Mouse (Mus musculus) embryonic fibroblast, embryonic 13.5 days (primary cell): ENCODE measurements at regions not wholly inside any gene's neighbourhood (a gene's known extent, or its start where the extent isn't known, plus 50 kb on each side); places are given as distances from the start of the nearest gene placed in this dataset.

Experiments
- H3K27ac ChIP-seq: 2 replicates; pipeline ENCODE4 v1.5.1; 2012; ENCODE audit warnings: low read length, control low read depth, inconsistent platforms; ENCODE audit not compliant: insufficient read depth
- H3K4me1 ChIP-seq: 2 replicates; pipeline ENCODE4 v1.6.1; 2011; ENCODE audit warnings: low read length; ENCODE audit not compliant: control insufficient read depth, insufficient read depth
- H3K4me3 ChIP-seq: 2 replicates; pipeline ENCODE4 v1.5.1; 2011; ENCODE audit warnings: mild to moderate bottlenecking, control low read depth, low read length; ENCODE audit not compliant: insufficient read depth
- CTCF ChIP-seq: IDR thresholded peaks from 2 replicates; pipeline ENCODE4 v1.5.1; 2011; ENCODE audit warnings: mild to moderate bottlenecking, control low read depth, low read length, moderate library complexity, borderline replicate concordance; ENCODE audit not compliant: insufficient read depth
- POLR2A ChIP-seq: IDR thresholded peaks from 2 replicates; pipeline ENCODE4 v1.6.1; 2011; ENCODE audit warnings: low read depth, mild to moderate bottlenecking, control low read depth, low read length, moderate library complexity

DNA sequence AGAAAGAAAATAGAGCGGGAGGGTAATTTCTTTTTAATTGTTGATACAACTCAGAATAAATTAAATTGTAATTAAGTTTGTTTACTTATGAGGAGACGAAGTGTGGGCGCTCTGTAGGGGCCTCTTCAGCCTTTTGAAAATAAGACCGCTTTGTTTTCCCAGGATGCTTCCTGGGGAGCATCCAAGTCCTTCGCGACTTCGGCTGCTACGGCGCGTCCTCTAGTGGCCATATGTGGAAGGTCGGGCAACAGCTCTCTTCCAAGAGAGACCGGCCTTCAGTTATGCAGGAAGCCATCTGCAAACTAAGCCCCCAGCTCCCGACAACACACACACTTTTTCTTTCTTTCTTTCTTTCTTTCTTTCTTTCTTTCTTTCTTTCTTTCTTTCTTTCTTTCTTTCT, 54.1 kb upstream of the Smg1 start:
- Histone ChIP-seq H3K4me3 (no peak overlapping the region), H3K27ac (no peak overlapping the region)
- TF ChIP-seq POLR2A (no peak), CTCF (peak; percentile 88)

DNA sequence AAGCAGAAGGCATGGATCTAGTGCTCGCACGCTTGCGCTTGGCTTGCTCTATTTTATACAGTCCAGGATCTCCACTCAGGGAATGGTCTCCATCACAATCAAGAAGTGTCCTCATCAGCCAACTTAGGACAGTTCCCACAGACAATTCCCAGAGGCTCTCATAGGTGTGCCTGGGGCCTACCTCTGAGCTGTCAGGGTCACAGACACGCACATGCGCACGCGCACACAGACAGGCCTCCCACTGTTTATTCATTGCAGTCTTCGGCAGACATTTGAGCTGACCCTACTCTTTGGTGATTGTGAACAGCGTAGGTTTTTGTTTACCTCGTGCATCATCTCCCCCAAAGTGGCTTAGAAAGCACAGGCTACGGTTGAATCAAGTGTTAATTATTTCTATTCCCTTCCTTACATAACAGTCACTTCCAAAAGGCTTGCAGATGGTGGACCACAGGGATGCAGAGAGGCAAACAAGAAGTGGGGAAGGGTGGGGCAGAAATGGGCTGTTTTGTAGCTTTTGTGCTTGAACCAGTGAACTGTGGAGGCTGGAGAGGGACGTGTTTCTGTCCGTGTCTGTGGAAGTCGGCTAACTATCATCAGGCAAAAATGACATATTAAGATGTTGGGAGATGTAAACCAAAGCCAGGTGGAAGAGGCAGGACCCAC, 53.5 kb upstream of the Smg1 start:
- Histone ChIP-seq H3K4me1 (no peaks in the 10 kb centered on the region), H3K27ac (no peak overlapping the region), H3K4me3 (no peak overlapping the region)
- TF ChIP-seq CTCF (no peak), POLR2A (no peak)

More for the DNA sequence above, 54.1 kb upstream of the Smg1 start:
- no peaks in the 10 kb centered on the region for H3K4me1 ChIP-seq

DNA sequence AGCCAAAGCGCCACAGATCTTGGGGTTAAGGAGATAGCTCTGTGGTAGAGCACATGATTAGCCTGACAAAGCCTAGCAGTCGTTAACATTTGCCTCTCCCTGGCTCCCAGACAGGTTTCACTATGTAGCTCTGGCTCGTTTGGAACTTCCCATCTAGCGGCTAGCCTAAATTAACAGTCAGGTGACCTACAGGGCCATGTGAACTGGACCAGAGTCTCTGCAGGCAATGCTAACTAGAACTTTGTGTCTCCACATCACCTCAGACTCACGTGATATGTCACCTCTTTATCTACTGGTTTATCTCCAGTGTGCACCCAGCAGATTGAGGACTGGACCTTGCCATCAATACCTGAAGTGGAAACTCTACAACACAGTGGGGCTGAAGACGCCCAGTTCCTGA, 52.4 kb upstream of the Smg1 start:
- no peak for TF ChIP-seq POLR2A
- no peak for TF ChIP-seq CTCF
- no peak overlapping the region for H3K4me3 ChIP-seq
- H3K27ac ChIP-seq = no peak overlapping the region
- H3K4me1 ChIP-seq = no peaks in the 10 kb centered on the region

DNA sequence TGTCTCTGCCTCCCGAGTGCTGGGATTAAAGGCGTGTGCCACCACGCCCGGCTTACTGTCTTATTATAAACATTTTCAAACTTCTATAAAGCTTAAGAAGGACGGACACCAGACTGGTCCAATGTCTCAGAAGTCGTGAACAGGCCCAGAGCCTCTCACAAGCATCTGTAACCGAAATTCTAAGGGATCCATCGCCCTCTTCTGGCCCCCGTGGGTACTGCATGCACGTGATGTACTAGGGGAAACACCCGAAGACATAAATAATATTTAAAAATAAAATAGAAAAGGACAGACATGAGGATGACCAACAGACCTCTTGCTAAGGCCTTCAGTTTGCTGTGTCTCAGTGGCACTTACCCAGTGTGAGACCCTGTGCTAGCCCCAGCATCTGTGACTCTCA, 51.8 kb upstream of the Smg1 start:
- no peak overlapping the region for H3K4me3 ChIP-seq
- no peaks in the 10 kb centered on the region for H3K4me1 ChIP-seq
- no peak overlapping the region for H3K27ac ChIP-seq
- no peak for TF ChIP-seq CTCF
- no peak for TF ChIP-seq POLR2A

DNA sequence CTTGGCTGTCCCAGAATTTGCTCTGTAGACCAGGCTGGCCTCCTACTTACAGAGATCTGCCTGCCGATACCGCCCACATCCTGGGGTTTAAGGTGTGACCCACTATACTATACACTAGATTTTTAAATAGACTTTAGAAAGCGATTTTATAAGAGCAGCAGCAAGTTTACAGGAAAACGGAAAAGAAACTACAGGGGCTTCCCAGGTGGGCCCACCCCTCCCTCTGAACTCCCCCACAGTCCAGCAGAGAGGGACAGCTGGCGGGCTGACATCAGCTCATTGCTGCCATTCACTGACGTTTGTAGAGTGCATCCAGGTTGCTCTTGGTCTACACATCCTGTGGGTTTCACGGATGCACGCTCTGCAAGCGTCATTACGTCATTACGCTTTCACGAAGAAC, 51.2 kb upstream of the Smg1 start:
- Histone ChIP-seq H3K27ac (no peak overlapping the region), H3K4me3 (no peak overlapping the region), H3K4me1 (no peaks in the 10 kb centered on the region)
- TF ChIP-seq CTCF = no peak
- no peak for TF ChIP-seq POLR2A
